Mouse (Mus musculus): ENCODE data around the gene Rpl21. TPM values are rescaled to one million over a fixed set of nuclear protein-coding genes. Genes with fewer than 3 reads are reported as not detected.

Gene Rpl21
- 4.8 and 5.1 TPM in 2 replicates for polyA plus RNA-seq (2012; rRNA removed)

GRCm38 (mm10) chr5:146832769-146833448, at the start of gene Rpl21:
Gene Rpl21 (plus strand): TSS chr5:146832890.

DNA sequence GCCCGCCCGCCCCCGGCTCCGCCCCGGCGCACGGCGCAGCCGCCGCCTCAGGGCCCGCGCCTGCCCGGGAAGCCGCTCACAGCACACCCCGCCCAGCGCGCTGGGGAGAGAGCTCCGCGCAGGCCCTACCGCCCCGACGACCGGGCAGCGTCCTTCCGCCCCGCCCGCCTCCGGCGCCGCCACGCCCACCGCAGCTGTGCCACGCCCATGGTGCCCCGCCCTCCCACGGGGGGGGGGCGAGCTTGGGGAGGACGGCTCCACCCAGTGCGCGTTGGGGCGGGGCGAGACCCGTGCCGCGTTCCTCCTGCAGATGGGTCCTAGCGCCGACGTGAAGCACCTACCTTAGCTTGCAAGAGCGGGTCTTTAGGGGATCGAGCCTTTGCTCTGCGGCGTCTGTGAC, 37.8 kb upstream of the Rpl21 start, which contains the start of gene Usp12:
Gene Usp12 (minus strand): TSS at position 154 of the 400 bp plus-strand sequence.

GRCm38 (mm10) chr5:146844945-146845365, 12.3 kb downstream of the Rpl21 start, which contains the start of gene Rasl11a:
Gene Rasl11a (plus strand): TSS chr5:146845071.

Other genes starting within 250 kb of the Rpl21 start
- gene Gpr12, start 247.7 kb upstream of the Rpl21 start, polyA plus RNA-seq (2012; rRNA removed), result not detected in 2 replicates
- gene Usp12, start 37.9 kb upstream of the Rpl21 start, polyA plus RNA-seq (2012; rRNA removed), result 1.6 and 2.6 TPM in 2 replicates
- 4.5 and 4.8 TPM in 2 replicates for gene Rasl11a, start 12.2 kb downstream of the Rpl21 start, polyA plus RNA-seq (2012; rRNA removed)
- 17.6 and 36.3 TPM in 2 replicates for gene Gtf3a, start 115.8 kb downstream of the Rpl21 start, polyA plus RNA-seq (2012; rRNA removed)
- gene Mtif3, start 130.9 kb downstream of the Rpl21 start, polyA plus RNA-seq (2012; rRNA removed), result 4.8 and 6.0 TPM in 2 replicates
- 35.1 and 38.3 TPM in 2 replicates for gene Lnx2, start 243.7 kb downstream of the Rpl21 start, polyA plus RNA-seq (2012; rRNA removed)
- gene Polr1d, start 244.2 kb downstream of the Rpl21 start, polyA plus RNA-seq (2012; rRNA removed), result 19.1 and 26.8 TPM in 2 replicates

Measured in stomach, adult 2 months (tissue).